Mouse (Mus musculus): ENCODE measurements at regions not wholly inside any gene's neighbourhood (a gene's known extent, or its start where the extent isn't known, plus 50 kb on each side); places are given as distances from the start of the nearest gene placed in this dataset.

DNA sequence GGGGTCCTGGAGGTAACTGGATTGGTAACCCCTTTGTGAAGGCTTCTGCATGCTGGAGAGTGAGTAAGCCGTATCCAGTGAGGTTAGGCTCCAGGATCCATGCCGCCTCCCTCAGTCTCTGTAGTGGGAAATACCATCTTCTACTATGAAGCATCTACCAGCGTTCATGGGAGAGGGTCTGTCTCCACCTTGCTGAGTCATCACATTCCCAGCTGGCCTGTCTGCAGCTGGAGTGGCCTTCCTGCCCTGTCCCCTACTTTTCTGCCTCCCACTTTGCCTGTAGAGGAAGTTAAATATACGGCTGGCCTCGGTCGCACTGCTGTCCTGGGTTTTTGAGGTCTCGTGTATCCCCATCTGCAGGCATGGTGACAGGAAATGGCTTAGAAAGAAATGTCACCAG lies 78.0 kb upstream of the Sec14l1 start:
- no peak for DNase-seq

DNA sequence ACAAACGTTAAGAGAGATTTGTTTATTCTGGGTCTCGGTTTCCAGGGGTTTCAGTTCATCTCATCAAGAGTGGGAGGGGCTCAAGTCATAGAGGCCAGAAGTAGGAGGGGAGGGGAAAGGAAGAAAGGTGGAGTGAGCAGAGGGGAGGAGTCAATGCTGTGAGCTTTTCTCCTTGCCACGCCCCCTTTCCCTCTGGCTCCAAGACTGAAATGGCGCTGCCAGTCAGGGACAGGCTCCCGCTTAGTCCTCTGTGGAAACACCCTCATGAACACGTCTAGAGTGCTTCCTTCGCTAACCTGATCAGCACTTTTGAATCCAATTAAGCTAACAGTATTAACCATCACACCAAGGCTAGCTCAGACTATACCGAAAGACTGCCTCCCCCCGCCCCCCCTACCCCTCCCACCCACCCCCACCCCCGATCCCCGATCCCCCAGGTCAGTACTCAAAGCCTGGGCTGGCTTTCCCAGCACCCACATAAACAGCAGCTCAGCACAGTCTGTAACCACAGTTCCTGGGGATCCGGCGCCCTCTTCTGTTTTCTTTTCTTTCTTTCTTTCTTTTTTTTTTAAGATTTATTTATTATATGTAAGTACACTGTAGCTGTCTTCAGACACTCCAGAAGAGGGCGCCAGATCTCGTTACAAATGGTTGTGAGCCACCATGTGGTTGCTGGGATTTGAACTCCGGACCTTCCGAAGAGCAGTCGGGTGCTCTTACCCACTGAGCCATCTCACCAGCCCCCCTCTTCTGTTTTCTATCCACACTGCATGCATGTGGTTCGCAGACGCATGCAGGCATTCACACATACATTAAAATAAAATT lies 76.5 kb upstream of the Sec14l1 start:
- peak in 1 of 2 experiments; percentile 16 for DNase-seq

DNA sequence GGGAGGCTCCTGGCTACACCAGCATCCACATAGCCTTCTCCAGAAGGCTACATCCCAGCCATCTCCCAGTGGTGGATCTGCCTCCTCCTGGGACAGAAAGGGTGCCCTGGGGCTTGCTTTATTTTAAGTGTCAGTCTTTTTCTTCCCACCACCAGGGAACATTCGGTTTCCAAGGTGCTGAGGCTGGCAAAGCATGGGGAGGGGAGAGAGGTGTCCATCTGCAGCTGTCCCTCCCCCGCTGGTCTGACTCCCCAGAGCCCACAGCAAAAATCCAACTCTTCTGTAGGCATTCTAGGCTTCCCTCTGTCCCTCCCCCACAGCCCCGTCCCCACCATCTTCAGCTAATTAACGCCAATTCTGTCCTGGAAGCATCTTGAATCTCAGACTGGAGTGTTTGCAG lies 74.1 kb upstream of the Sec14l1 start:
- DNase-seq: no peak

DNA sequence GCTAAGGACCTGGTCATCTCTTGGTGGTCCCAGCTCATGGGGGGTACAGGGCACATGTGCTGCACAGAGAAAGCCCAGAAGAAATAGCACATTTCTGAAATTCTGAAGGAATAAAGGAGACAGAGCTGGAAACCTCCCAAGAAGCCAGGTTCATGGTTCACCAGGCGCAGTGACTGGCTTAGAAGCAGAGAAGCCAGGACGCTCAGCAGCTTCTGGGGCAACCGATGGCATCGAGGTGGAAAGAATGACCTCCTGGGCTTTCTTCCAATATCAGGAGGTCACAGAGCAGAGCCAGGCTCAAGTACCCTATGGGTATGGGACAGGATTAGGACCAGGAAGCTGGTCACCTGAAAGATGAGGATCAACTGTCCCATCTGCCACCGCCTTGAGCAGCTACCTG lies 72.6 kb upstream of the Sec14l1 start:
- DNase-seq: no peak

DNA sequence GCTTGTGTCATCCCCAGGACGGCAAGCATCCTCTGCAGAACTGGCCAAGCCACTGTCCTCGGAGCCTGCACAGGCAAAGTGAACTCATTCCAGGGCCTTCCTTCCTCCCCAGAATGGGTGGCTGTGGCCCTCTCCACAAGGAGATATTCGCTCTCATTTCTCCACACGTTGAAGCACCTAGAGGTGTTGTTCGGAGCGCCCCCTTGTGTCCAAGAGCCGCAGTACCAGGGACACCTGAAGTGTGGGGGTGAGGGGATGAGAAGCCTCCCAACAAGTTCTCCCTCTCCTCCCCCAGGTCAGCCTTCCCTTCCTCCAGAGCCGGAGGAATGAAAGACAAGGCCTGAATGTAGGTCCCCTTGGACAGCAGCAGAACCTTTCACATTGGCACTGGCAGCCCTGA lies 71.4 kb upstream of the Sec14l1 start:
- DNase-seq: peak; percentile 73 to 75

DNA sequence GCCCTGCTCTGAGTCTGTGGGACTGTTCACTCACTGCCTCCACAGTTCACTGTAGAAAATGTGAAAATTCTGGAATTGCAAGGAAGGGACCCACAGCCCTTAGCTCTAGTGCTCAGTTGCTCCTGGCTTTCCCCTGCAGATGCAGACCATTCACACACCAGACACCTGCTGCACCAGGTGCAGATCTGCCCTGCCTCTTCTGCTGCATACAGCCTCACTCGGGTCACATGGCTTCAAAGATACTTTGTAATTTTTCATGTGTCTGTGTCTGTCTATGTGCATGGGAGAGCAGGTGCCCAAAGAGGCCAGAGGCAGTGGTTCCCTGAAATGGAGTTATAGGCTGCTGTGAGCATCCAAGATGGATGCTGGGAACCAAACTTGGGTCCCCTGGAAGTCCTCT lies 70.2 kb upstream of the Sec14l1 start:
- no peak for DNase-seq

DNA sequence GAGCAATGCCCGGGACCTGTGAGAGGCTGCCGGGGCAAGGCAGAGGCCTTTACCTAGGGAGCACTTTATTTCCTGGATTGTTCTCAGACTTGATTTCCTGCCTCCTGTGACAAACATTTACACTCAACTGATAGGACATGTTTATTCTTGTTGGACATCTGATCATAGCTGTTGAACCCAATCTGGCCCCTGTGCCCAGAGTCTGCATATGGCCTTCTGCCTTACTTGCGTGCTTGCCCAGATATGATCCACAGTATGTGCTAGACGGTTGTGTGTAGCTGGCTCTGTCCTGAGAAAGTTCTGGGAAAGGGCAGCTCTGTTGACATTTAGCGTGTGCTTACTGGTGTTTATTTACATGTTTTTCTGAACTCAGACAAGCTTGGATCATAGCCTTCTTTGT lies 68.3 kb upstream of the Sec14l1 start:
- no peak for DNase-seq

GRCm38 (mm10) chr11:117047172-117047950 lies 67.6 kb upstream of the Sec14l1 start:
- DNase-seq: peak; percentile 77 to 82

DNA sequence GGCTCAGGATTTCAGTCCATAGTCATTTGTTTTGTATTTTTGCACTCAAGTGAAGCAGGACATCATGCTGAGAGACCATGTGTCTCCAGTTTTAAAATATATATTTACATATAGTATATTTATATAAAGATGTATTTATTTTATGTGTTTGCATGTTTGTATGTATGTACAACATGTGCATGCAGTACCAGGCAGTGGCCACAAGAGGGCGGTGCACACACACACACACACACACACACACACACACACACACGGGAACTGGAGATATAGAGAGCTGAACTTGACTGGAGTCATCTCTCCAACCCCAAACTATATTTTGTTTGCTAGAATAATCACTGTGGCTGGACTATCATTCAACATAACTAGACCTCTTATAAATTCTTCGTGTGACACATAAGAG lies 66.1 kb upstream of the Sec14l1 start:
- DNase-seq: no peak

- DNase-seq: no peak
Measured at GRCm38 (mm10) chr11:117050788-117051187, 64.2 kb upstream of the Sec14l1 start.

- peak; percentile 65 to 72 for DNase-seq
Measured at GRCm38 (mm10) chr11:117056958-117057357, 58.0 kb upstream of the Sec14l1 start.

GRCm38 (mm10) chr11:117057451-117057850 lies 57.5 kb upstream of the Sec14l1 start:
- DNase-seq: peak in 1 of 2 experiments; percentile 31

DNA sequence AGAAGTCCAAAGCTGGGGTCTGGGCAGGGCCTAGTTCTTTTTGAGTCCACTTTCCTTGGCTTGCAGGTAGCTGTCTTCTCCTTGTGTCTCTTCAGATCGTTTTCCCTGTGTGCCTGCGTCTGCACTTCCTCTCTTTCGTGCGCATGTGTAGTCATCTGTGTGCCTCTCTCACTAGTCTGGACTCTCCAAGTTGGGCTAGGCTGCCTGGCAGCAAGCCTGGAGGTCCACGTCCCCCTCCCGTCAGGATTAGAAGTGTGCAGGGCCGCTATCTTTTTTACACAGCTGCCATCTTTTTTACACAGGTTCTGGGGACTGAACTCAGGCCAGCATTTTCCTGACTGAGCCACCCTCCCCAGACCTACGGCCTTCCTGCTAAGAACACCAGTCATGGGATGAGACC lies 55.8 kb upstream of the Sec14l1 start:
- no peak for DNase-seq

DNA sequence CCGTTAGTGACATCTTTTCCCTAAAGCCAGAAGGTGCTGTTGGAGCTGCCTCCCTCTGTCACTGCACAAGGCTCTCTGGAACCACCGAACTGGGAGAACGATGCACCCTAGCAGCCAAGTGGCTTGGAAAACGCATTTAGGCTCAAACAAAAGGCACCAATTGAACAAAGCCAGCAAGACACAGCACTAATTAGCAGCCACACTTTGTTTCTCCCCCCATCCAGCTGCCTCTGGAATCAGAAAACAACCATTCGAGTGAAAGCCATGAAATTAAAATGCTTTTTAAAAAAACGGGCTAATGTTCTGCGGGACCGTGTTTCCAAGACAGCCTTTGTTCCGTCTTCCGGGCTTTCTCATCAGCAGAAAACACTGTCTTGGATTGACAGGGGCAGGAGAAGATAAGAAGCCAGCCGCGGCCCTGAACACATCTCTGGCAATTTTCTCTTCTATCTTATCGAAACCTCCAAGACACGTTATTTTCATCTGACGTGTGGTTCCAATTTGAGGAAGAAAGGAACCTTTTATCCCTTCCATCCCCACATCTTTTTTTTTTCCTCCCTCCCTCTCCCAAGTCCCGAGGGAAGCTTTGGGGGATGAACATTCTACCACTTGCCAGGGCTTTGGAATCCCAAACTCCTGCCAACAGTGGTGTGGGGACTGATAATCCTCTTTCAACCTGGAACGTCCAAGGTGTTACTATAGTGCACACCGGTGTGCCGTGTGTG lies 54.8 kb upstream of the Sec14l1 start:
- DNase-seq: no peak

GRCm38 (mm10) chr11:117060706-117061337 lies 54.1 kb upstream of the Sec14l1 start:
- no peak for DNase-seq

GRCm38 (mm10) chr11:117062772-117063499 lies 52.0 kb upstream of the Sec14l1 start:
- peak in 1 of 2 experiments; percentile 32 for DNase-seq

All from adrenal gland, postnatal 36 days (tissue).